Mouse (Mus musculus) ES-E14 (cell line): Measurements from ENCODE around the gene Btbd35f9. TPM values are rescaled to one million over a fixed set of nuclear protein-coding genes. Genes with fewer than 3 reads are reported as not detected.
"Not testable (repeated sequence)": the region's sequence is repeated elsewhere in the genome, so short reads cannot be mapped to it uniquely, and the experiment has no call there.

Experiments
- DNase-seq: peaks from one replicate; pipeline ENCODE4 v3.0.0-alpha.2; 2013; ENCODE audit warnings: low read depth, low spot score
- H3K27ac ChIP-seq: 2 replicates; pipeline ENCODE4 v1.5.1; 2012; ENCODE audit warnings: low read depth, mild to moderate bottlenecking, low read length, moderate library complexity, mixed read lengths; ENCODE audit not compliant: poor library complexity, insufficient read depth, severe bottlenecking
- H3K36me3 ChIP-seq: 2 replicates; pipeline ENCODE4 v1.6.1; 2012; ENCODE audit warnings: mild to moderate bottlenecking, low read length, moderate library complexity, mixed read lengths; ENCODE audit not compliant: control insufficient read depth, poor library complexity, insufficient read depth, severe bottlenecking
- H3K4me1 ChIP-seq, 2 experiments: fragments of 150-350 bp in 1 of 2; sonication (generic) in 1 of 2; 2 replicates each; pipeline ENCODE4 v1.6.1; 2012; ENCODE audit warnings: low read length in 2 of 2, mild to moderate bottlenecking in 1 of 2, mixed read lengths in 1 of 2; ENCODE audit not compliant: control insufficient read depth in 2 of 2, insufficient read depth in 2 of 2, poor library complexity in 1 of 2
- H3K4me3 ChIP-seq, 2 experiments: fragments of 150-350 bp in 1 of 2; sonication (generic) in 1 of 2; 2 replicates each; pipeline ENCODE4 v1.5.1; 2012; ENCODE audit warnings: low read length in 2 of 2, low read depth in 1 of 2, mild to moderate bottlenecking in 1 of 2, mixed read lengths in 1 of 2; ENCODE audit not compliant: insufficient read depth in 1 of 2, poor library complexity in 1 of 2, severe bottlenecking in 1 of 2
- H3K9ac ChIP-seq: 2 replicates; pipeline ENCODE4 v1.6.1; 2012; ENCODE audit warnings: low read depth, mild to moderate bottlenecking, low read length, mixed read lengths; ENCODE audit not compliant: poor library complexity, insufficient read depth, severe bottlenecking
- H3K9me3 ChIP-seq: fragments of 150-350 bp; sonication (generic); 2 replicates; pipeline ENCODE4 v1.6.1; 2012; ENCODE audit warnings: low read depth, mild to moderate bottlenecking, low read length; ENCODE audit not compliant: control insufficient read depth, insufficient read depth
- in situ Hi-C, 2 experiments: fragments of 600-800 bp; cut with MboI; formaldehyde crosslinking; loops; one replicate each; pipeline ENCODE4 v1.15.1; 2025; ENCODE audit warnings: low sequenced_read_pairs in 2 of 2, inconsistent platforms in 1 of 2; ENCODE audit not compliant: unreplicated experiment in 2 of 2
- total RNA-seq: library from RNA; depleted of rRNA; stranded (reverse); fragments of 300-350 nt; gene quantifications from 2 replicates; pipeline ENCODE4 v1.2.3, GENCODE M21; 2012; rRNA removed

The Btbd35f9 gene
- total RNA-seq = not detected in 2 replicates

GRCm38 (mm10) chrX:34161399-34161798 is at the start of gene Btbd35f9:
Btbd35f9 (minus strand) TSS chrX:34161499.
- H3K4me3 ChIP-seq, in situ Hi-C loops, H3K9ac ChIP-seq, DNase-seq, H3K27ac ChIP-seq, H3K36me3 ChIP-seq, H3K9me3 ChIP-seq, H3K4me1 ChIP-seq: not testable (repeated sequence)

Other genes with a start within 250 kb of the Btbd35f9 start
- not detected in 2 replicates for gene Btbd35f6, start 205.0 kb downstream of the Btbd35f9 start, total RNA-seq
- not detected in 2 replicates for gene Gm21870, start 174.7 kb downstream of the Btbd35f9 start, total RNA-seq
- not detected in 2 replicates for gene Spin2g, start 77.2 kb upstream of the Btbd35f9 start, total RNA-seq